Mouse (Mus musculus): Measurements from ENCODE around the gene Maf.

The Maf gene

GRCm38 (mm10) chr8:115705591-115706110 is 1.9 kb downstream of the Maf start:
- DNase-seq (ENCODE audit: low read depth, low spot score), result peak; percentile 71

- DNase-seq (ENCODE audit: low read depth, low spot score), result no peak
Measured at GRCm38 (mm10) chr8:115703056-115703455, 4.5 kb downstream of the Maf start.

GRCm38 (mm10) chr8:115701001-115701400 is 6.6 kb downstream of the Maf start:
- DNase-seq (ENCODE audit: low read depth, low spot score), result no peak

GRCm38 (mm10) chr8:115699151-115699550 is 8.4 kb downstream of the Maf start:
- no peak for DNase-seq (ENCODE audit: low read depth, low spot score)

GRCm38 (mm10) chr8:115697410-115697809 is 10.2 kb downstream of the Maf start:
- no peak for DNase-seq (ENCODE audit: low read depth, low spot score)

- no peak for DNase-seq (ENCODE audit: low read depth, low spot score)
Measured at GRCm38 (mm10) chr8:115696661-115697060, 10.9 kb downstream of the Maf start.

GRCm38 (mm10) chr8:115687349-115687748 is 20.2 kb downstream of the Maf start:
- no peak for DNase-seq (ENCODE audit: low read depth, low spot score)

- DNase-seq (ENCODE audit: low read depth, low spot score), result no peak
Measured at GRCm38 (mm10) chr8:115683309-115683708, 24.3 kb downstream of the Maf start.

GRCm38 (mm10) chr8:115679539-115679938 is 28.1 kb downstream of the Maf start:
- no peak for DNase-seq (ENCODE audit: low read depth, low spot score)

- no peak for DNase-seq (ENCODE audit: low read depth, low spot score)
Measured at GRCm38 (mm10) chr8:115664866-115665265, 42.7 kb downstream of the Maf start.

- DNase-seq (ENCODE audit: low read depth, low spot score), result no peak
Measured at GRCm38 (mm10) chr8:115650110-115650521, 57.5 kb downstream of the Maf start.

GRCm38 (mm10) chr8:115645139-115645538 is 62.5 kb downstream of the Maf start:
- DNase-seq (ENCODE audit: low read depth, low spot score), result no peak

GRCm38 (mm10) chr8:115641936-115642335 is 65.7 kb downstream of the Maf start:
- DNase-seq (ENCODE audit: low read depth, low spot score), result no peak

GRCm38 (mm10) chr8:115639951-115640350 is 67.6 kb downstream of the Maf start:
- DNase-seq (ENCODE audit: low read depth, low spot score), result no peak

- DNase-seq (ENCODE audit: low read depth, low spot score), result no peak
Measured at GRCm38 (mm10) chr8:115636751-115637150, 70.8 kb downstream of the Maf start.

Measured in CD4-positive, CD25-positive, alpha-beta regulatory T cell, adult 2 months (primary cell).